Mouse (Mus musculus) right cerebral cortex, postnatal 4 days (tissue): ENCODE results near the gene Git2.

Experiments
- DNase-seq: peaks from one replicate; pipeline ENCODE4 v3.0.0-alpha.2; 2022

Git2 gene

GRCm38 (mm10) chr5:114761980-114762379 lies 13.3 kb downstream of the Git2 start:
- DNase-seq = no peak

- DNase-seq = no peak
These were observed 15.7 kb downstream of the Git2 start for GRCm38 (mm10) chr5:114759536-114760090.

DNA sequence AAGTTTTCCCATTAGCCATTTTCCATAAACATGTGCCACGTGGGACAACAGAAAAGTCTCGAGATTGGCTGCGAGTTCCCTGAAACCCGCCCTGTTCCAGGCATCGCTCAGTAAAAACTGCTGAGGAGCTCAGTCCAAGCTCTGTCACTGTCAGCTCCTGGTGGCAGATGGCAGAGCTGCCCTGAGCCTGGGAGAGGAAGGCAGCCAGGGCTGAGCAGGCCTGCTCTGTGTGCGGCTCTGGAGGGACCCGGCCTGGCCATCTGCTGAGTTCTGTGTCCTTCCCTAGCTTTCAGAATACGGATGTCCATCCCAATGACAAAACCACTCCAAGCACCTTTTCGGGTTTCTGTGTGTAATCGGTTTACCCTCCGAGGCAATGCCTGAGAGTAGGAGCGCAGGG lies 21.9 kb downstream of the Git2 start:
- no peak for DNase-seq

DNA sequence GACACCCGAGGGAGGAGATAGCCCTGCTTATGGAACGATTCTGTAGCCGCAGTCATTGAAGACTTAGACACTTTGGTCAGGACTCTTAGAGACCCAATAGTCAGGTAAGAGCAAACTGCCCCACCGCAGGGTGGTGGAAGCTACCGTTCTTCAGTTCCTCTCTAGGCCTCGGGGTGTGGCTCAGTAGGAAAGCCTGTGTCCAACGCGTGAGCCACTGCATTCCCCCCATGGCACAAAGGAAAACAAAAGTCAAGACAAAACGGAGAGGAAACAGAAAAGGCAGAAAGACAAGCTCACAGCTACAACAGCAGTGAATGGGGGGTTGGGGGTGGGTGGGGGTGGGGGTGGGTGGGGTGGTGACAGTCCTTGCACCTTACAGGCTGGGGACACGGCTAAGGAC lies 22.9 kb downstream of the Git2 start:
- no peak for DNase-seq

DNA sequence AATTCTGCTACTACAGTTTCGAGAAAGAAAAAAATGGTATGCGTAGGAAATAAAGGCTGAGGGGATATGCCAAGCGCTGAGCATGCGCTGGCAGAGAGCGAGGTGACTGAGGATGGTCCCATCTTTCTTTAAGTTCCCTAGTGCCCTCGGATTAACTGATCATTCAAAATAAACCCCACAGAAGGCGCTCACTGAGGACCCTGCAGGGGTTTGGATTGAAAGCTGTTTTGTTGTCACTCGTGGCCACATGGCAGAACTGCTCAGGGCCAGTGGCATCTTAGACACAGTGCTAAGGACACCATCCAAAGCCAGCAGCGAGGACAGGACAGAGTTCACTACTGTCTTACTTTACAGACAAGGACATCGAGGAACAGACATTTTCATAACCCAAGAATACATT lies 25.0 kb downstream of the Git2 start:
- DNase-seq = no peak

- no peak for DNase-seq
These were observed 27.8 kb downstream of the Git2 start for GRCm38 (mm10) chr5:114747521-114747920.

DNA sequence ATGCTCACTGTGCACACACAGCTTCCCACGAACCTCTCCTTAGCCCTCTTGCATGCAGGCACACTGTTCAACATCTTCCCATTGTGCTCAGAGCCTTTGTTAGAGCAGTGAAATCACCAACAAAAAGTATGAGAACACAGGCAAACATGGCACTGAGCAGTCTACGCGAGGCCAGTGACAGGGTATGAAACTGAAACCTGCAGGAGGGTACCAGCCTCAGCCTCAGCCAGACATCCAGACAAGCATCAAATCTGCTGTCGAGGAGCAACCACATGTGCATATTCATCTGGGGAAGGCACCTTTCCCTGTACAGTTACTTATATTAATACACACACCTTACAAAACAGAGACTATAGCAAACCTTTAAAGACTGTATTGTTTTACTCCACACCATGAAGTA lies 28.4 kb downstream of the Git2 start:
- DNase-seq = no peak

GRCm38 (mm10) chr5:114745581-114745980 lies 29.7 kb downstream of the Git2 start:
- DNase-seq = no peak

DNA sequence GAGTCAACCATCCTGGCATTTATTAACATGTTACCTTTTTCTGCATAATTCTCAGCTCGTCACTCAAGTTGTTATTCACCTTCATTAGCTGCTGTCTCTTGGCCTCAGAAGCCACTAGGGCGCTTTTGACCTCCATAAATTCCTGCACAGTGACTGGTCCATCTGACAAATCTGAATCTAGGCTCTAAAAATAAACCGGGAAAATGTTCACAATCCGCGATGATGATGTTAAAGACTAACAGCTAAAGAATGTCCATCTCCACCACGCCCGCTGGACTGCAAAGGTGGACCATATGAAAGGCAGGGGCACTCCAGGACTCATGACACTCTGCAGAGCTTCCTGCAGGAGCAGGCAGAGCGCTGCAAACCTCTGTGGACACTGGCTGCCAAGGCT lies 31.6 kb downstream of the Git2 start:
- no peak for DNase-seq

GRCm38 (mm10) chr5:114742998-114743696 lies 32.2 kb downstream of the Git2 start:
- peak; percentile 26 for DNase-seq

GRCm38 (mm10) chr5:114742572-114742971 lies 32.7 kb downstream of the Git2 start:
- DNase-seq = no peak

GRCm38 (mm10) chr5:114740595-114740994 lies 34.7 kb downstream of the Git2 start:
- no peak for DNase-seq

GRCm38 (mm10) chr5:114738707-114739241 lies 36.5 kb downstream of the Git2 start:
- no peak for DNase-seq

DNA sequence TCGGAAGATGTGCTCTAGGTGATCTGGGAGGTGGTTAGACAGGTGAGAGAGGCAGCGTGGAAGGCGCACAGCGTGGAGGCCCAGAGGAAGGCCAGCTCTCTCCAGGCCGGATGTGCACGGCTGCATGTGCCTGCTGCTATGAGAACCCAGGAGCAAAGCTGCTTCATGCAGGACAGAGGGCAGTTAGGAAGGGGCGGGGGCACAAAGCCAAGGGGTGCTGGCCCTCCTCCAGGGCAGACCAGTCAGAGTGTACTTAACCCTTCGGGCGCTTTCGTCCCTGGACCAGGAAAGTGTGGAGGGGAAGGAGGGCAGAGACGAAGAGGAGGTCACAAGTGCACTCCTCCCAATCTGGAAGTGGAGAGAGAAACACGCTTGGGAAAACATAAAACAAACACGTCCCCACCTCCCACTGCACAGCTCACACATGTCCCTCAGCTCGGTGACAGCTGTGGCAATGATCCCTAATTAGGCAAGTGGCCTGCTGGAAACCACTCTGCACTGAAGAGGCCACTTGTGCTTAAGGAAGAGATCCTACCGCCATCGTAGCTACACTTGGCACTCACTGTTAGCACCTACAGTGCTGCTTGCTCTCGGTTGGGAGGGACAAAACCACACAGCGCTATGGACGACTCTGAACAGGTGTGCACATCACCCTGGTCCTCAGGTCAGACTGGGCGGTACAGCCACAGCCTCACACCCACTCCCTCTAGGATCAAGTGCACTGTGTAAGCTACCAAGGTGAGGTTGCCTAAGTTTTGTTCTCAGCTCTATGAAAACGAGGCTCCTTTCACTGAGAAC lies 38.0 kb downstream of the Git2 start:
- DNase-seq = peak; percentile 45

GRCm38 (mm10) chr5:114733606-114734005 lies 41.7 kb downstream of the Git2 start:
- DNase-seq = no peak

DNA sequence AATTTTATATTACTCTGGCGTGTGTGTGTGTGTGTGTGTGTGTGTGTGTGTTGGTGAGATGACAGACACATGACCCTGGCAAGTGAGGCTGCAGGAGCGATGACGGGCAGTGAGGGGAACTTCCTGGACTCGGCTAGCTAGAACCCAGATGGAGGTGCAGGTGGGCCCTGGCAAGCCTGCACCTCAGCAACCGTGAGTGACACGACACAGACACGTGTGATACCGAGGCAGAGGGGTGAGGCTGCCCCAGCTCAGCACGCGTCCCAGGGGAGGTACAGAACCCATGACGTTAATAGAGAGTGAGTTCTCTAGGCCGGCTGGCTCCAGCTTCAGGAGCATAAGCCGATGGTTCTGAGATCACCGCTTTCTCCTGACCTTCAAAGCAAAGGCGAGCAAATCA lies 43.3 kb downstream of the Git2 start:
- DNase-seq = no peak

DNA sequence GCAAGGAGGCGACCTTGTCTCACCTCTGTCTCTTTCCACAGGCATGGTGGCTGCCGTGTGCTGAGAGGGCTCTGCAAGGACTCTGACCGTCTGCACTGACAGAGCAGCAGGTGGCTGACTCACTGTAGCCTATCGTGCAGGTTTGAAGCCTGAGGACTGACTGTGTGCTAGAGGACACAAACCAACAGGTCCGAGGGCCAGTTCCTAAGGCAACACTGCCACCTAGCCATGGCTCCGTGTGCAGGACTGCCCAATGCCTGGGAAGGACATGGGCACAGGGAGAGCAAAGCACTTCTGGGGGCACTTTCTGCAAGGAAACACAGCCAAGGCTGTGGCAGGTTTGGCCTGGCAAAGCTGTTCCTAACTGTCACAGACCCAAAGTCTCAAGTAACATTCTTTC lies 43.8 kb downstream of the Git2 start:
- no peak for DNase-seq

DNA sequence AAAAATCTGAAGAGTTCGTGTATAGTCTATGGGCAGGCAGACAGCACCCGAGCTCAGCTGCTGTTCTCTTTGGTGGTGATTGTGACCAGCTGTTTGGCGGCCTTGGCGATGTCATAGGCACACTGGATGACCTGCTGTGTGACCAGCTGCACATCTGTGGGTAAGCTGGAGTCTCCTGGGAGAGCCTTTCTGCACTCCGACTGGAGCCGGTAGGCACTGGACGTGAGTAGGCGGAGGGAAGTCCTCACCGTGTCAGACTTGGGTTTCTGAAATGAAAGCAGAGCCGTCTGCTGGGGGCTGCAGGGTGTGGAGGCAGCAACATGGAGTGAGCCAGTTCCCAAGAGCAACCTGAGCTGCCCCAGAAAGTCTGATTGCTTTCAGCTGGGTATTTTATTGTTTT lies 45.2 kb downstream of the Git2 start:
- no peak for DNase-seq

GRCm38 (mm10) chr5:114728160-114728559 lies 47.2 kb downstream of the Git2 start:
- DNase-seq = no peak

DNA sequence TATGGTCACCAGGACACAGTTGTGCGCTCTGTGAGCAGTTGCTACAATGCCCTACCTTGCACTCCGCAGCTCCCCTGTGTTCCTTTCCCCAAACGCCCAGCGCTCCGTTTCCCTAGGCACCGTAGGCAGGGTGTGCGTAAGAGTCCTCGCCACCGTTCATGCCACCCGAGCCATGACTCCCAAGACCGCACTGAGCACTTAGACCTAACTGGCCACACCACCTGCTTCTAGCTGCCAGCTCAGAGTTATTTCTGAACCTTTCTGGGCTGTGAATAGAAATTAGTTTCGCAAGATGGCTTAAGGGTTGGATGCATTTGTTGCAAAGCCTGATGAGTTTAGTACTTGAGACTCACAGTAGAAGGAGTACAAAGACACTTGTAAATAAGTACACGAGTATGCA lies 52.5 kb downstream of the Git2 start:
- DNase-seq = no peak

DNA sequence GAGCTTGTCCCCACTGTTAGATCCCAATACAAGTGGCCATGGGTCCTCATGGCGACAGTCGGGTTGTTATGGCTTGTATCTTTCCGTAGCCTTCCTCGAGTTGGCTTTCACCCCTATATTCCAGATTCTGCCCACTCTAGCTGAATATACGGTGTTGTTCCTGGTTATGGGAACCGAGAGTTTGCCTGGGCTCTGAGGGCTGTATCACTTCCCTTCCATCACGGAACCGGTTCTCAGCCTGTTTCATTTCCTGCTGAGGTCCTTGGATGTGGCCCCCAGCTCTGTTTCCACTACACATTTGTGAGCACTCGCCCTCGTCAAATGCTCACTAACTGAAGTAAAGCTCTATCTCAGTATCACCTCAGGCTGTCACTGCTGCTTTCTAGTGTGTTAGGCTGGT lies 53.3 kb downstream of the Git2 start:
- DNase-seq = no peak

DNA sequence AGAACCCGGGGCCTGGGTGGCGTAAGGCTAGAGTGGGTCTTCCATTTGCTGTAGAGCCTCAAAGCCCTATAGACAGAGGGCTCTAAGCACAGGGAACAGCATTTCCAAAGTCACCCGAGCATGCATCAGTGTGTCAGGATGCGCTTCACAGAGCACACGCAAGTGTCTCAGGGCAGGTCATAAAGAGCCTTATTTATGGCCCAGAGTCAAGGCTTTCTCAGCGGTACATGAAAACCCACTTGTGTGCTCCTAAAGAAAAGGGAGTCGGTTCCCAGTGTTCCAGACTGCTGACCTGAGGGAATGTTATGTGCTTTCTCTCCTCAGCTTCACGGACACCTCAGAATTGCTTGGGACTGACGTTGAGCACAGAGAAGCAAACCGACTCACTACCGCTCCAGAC lies 54.5 kb downstream of the Git2 start:
- no peak for DNase-seq

- DNase-seq = no peak
These were observed 55.4 kb downstream of the Git2 start for GRCm38 (mm10) chr5:114719928-114720270.
